Mouse (Mus musculus): ENCODE measurements around the gene Tmem268. TPM values are rescaled to one million over a fixed set of nuclear protein-coding genes. Genes with fewer than 3 reads are reported as not detected.

The Tmem268 gene
- polyA plus RNA-seq, 1 experiment = 12.3 TPM

GRCm38 (mm10) chr4:63537602-63538001 is 21.0 kb upstream of the Tmem268 start:
- no peak for DNase-seq
- Histone ChIP-seq H3K27me3 (ENCODE audit: control insufficient read depth, insufficient read depth, low read length) (no peaks in the 10 kb centered on the region), H3K4me1 (ENCODE audit: control insufficient read depth, insufficient read depth, low read length) (peaks cover 3% of the 10 kb centered on the region), H3K4me3 (replicated peaks; ENCODE audit: insufficient read depth, low read depth, low read length) (no peak overlapping the region), H3K27ac (ENCODE audit: insufficient read depth, low read length) (no peak overlapping the region)
- TF ChIP-seq CTCF (IDR thresholded peaks at IDR 0.05; ENCODE audit: borderline replicate concordance, insufficient read depth, low read depth, low read length) = no peak
- no peak for TF ChIP-seq POLR2A (IDR thresholded peaks at IDR 0.05; ENCODE audit: borderline replicate concordance, insufficient read depth, low read length)
- WGBS = 85% methylated on average over 4 of the region's 4 CpGs

- TF ChIP-seq POLR2A (IDR thresholded peaks at IDR 0.05; ENCODE audit: borderline replicate concordance, insufficient read depth, low read length) (no peak), CTCF (IDR thresholded peaks at IDR 0.05; ENCODE audit: borderline replicate concordance, insufficient read depth, low read depth, low read length) (no peak)
- 25% methylated on average over 2 of the region's 2 CpGs for WGBS
- no peak overlapping the region for H3K27ac ChIP-seq (ENCODE audit: insufficient read depth, low read length)
- H3K27me3 ChIP-seq (ENCODE audit: control insufficient read depth, insufficient read depth, low read length) = no peaks in the 10 kb centered on the region
- no peak overlapping the region for H3K4me3 ChIP-seq (replicated peaks; ENCODE audit: insufficient read depth, low read depth, low read length)
- no peak for DNase-seq
- peaks cover 6% of the 10 kb centered on the region for H3K4me1 ChIP-seq (ENCODE audit: control insufficient read depth, insufficient read depth, low read length)
Observed at GRCm38 (mm10) chr4:63542209-63542608, 16.4 kb upstream of the Tmem268 start.

- no peaks in the 10 kb centered on the region for H3K27me3 ChIP-seq (ENCODE audit: control insufficient read depth, insufficient read depth, low read length)
- 63% methylated on average over 10 of the region's 10 CpGs for WGBS
- H3K27ac ChIP-seq (ENCODE audit: insufficient read depth, low read length) = no peak overlapping the region; the same call in 1 of the 2 replicates
- TF ChIP-seq CTCF (IDR thresholded peaks at IDR 0.05; ENCODE audit: borderline replicate concordance, insufficient read depth, low read depth, low read length) (no peak), POLR2A (IDR thresholded peaks at IDR 0.05; ENCODE audit: borderline replicate concordance, insufficient read depth, low read length) (no peak)
- H3K4me1 ChIP-seq (ENCODE audit: control insufficient read depth, insufficient read depth, low read length) = peaks cover 12% of the 10 kb centered on the region
- DNase-seq = peak; percentile 57 to 58
- peak overlapping the region; percentile 19 for H3K4me3 ChIP-seq (replicated peaks; ENCODE audit: insufficient read depth, low read depth, low read length)
Observed at GRCm38 (mm10) chr4:63543746-63544493, 14.7 kb upstream of the Tmem268 start.

- Histone ChIP-seq H3K4me1 (ENCODE audit: control insufficient read depth, insufficient read depth, low read length) (peaks cover 12% of the 10 kb centered on the region), H3K27me3 (ENCODE audit: control insufficient read depth, insufficient read depth, low read length) (no peaks in the 10 kb centered on the region), H3K27ac (ENCODE audit: insufficient read depth, low read length) (peak within 1 kb of the TSS; percentile 63), H3K4me3 (replicated peaks; ENCODE audit: insufficient read depth, low read depth, low read length) (peak within 1 kb of the TSS; percentile 87)
- TF ChIP-seq CTCF (IDR thresholded peaks at IDR 0.05; ENCODE audit: borderline replicate concordance, insufficient read depth, low read depth, low read length) (no peak), POLR2A (IDR thresholded peaks at IDR 0.05; ENCODE audit: borderline replicate concordance, insufficient read depth, low read length) (peak; percentile 75; the same call in 1 of the 2 replicates)
- 1% methylated on average over 57 of the region's 57 CpGs for WGBS
- peak; percentile 94 to 96 for DNase-seq
Observed at GRCm38 (mm10) chr4:63544494-63545230, 13.9 kb upstream of the Tmem268 start, which contains the start of gene Atp6v1g1. Gene Atp6v1g1, plus strand, starts transcription at chr4:63544772.

GRCm38 (mm10) chr4:63545231-63545958 is 13.2 kb upstream of the Tmem268 start:
- peak overlapping the region; percentile 87 for H3K4me3 ChIP-seq (replicated peaks; ENCODE audit: insufficient read depth, low read depth, low read length)
- no peaks in the 10 kb centered on the region for H3K27me3 ChIP-seq (ENCODE audit: control insufficient read depth, insufficient read depth, low read length)
- 10% methylated on average over 26 of the region's 26 CpGs for WGBS
- H3K27ac ChIP-seq (ENCODE audit: insufficient read depth, low read length) = peak overlapping the region; percentile 63
- H3K4me1 ChIP-seq (ENCODE audit: control insufficient read depth, insufficient read depth, low read length) = peaks cover 12% of the 10 kb centered on the region
- DNase-seq = peak in 1 of 2 experiments; percentile 15
- TF ChIP-seq POLR2A (IDR thresholded peaks at IDR 0.05; ENCODE audit: borderline replicate concordance, insufficient read depth, low read length) = no peak
- TF ChIP-seq CTCF (IDR thresholded peaks at IDR 0.05; ENCODE audit: borderline replicate concordance, insufficient read depth, low read depth, low read length) = no peak

- Histone ChIP-seq H3K27ac (ENCODE audit: insufficient read depth, low read length) (no peak overlapping the region), H3K27me3 (ENCODE audit: control insufficient read depth, insufficient read depth, low read length) (no peaks in the 10 kb centered on the region), H3K4me1 (ENCODE audit: control insufficient read depth, insufficient read depth, low read length) (peaks cover 12% of the 10 kb centered on the region), H3K4me3 (replicated peaks; ENCODE audit: insufficient read depth, low read depth, low read length) (no peak overlapping the region)
- WGBS = 57% methylated on average over 6 of the region's 6 CpGs
- TF ChIP-seq POLR2A (IDR thresholded peaks at IDR 0.05; ENCODE audit: borderline replicate concordance, insufficient read depth, low read length) = no peak
- DNase-seq = no peak
Observed at GRCm38 (mm10) chr4:63546441-63547055, 12.0 kb upstream of the Tmem268 start.

- DNase-seq = peak; percentile 15 to 47
- H3K4me3 ChIP-seq (replicated peaks; ENCODE audit: insufficient read depth, low read depth, low read length) = no peak overlapping the region
- no peak for TF ChIP-seq CTCF (IDR thresholded peaks at IDR 0.05; ENCODE audit: borderline replicate concordance, insufficient read depth, low read depth, low read length)
- TF ChIP-seq POLR2A (IDR thresholded peaks at IDR 0.05; ENCODE audit: borderline replicate concordance, insufficient read depth, low read length) = no peak
- H3K4me1 ChIP-seq (ENCODE audit: control insufficient read depth, insufficient read depth, low read length) = peaks cover 10% of the 10 kb centered on the region
- H3K27me3 ChIP-seq (ENCODE audit: control insufficient read depth, insufficient read depth, low read length) = no peaks in the 10 kb centered on the region
- H3K27ac ChIP-seq (ENCODE audit: insufficient read depth, low read length) = no peak overlapping the region
- 5% methylated on average over 1 of the region's 1 CpGs for WGBS
Observed at GRCm38 (mm10) chr4:63547799-63548198, 10.8 kb upstream of the Tmem268 start.

All from cerebellum, adult 2 months (tissue).